Mouse (Mus musculus): ENCODE data around the gene Tprkb.
"Not testable (repeated sequence)": the region's sequence is repeated elsewhere in the genome, so short reads cannot be mapped to it uniquely, and the experiment has no call there.

Tprkb gene

DNA sequence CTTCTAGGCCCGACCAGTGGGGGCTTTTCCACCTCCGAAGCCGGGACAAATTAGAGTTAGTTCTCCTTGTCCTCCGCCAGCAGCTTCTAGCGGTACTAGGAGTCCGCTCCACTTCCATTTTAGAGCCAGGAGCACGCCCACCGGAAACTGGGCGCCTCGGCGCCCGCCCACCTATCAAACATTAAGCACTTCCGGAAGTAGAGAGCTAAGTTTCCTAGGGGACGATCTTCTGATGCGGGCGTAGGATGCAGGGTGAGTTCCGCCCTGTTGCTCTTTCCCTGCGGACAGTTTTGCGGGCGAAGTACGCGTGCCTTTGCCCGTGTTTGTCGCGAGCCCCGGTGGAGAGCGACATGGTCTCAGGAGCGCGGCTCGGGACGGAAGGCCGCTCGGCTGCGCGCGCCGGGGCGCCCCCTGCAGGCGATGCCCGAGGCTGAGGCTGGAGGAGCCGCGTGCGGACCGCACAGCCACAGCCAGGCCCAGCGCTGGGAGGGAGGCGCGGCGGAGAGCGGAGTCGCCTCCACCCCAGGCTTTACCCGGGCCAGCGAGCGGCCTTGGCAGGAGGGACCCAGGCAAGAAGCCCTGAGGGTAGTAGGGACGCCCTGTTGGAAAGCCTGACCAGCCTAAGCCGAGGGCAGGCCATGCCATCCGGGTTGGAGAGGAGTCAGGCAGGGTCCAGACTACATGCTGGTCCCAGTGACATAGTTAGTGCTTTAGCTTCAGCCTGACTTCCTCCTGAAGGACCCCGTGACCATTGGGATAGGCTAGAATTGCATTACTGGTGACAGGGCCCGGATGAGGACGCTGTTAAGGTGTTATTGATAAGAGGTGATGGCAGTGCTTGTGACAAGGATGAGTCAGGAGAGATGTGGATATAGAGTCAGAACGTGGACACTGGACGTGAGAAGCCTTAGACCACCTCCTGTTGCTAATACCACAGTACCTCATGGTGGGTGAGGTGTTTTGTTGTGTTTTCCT, 4.2 kb downstream of the Tprkb start, which contains the start of gene Nat8f1:
Nat8f1 (minus strand) TSS at position 149 of the 975 bp plus-strand sequence.
- intact Hi-C loops (cut with DNase I), result loop anchor here (5.0 kb wide), 1 partner anchor 41 kb away; no protein-coding TSS in a partner anchor

DNA sequence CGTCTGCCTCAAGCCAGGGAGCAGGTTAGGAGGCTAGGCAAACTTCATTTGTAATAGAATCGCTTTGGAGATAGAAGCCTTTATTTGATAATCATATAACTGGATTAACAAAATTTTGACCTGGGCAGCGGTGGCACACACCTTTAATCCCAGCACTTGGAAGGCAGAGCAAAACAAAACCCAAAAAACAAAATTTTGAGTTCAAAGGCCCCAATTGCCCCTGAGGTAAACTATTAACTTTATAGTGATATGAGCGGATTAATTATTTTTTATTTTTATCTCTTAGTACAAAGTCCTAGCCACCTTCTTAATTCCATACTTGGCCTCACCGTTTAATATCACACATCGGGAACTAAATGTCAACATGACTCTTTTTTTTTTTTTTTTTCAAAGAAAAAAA, 4.9 kb downstream of the Tprkb start:
- intact Hi-C loops (cut with DNase I), result loop anchor here (5.0 kb wide), 1 partner anchor 41 kb away; no protein-coding TSS in a partner anchor

DNA sequence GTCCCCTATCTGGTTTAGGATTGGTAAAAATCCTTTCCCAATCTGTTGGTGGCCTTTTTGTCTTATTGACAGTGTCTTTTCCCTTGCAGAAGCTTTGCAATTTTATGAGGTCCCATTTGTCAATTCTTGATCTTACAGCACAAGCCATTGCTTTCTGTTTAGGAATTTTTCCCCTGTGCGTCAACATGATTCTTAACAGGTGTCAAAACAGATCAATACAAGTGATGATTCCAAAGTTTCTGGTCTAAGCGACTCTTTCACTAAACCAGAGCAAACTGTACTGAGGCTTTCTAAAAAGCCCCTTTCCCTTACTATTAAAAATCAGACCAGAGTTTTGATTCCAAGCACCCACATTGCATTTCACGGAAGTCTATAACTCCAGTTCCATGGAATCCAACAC, 6.7 kb downstream of the Tprkb start:
- intact Hi-C loops (cut with DNase I), result loop anchor here (5.0 kb wide), 1 partner anchor 39 kb away; no protein-coding TSS in a partner anchor

DNA sequence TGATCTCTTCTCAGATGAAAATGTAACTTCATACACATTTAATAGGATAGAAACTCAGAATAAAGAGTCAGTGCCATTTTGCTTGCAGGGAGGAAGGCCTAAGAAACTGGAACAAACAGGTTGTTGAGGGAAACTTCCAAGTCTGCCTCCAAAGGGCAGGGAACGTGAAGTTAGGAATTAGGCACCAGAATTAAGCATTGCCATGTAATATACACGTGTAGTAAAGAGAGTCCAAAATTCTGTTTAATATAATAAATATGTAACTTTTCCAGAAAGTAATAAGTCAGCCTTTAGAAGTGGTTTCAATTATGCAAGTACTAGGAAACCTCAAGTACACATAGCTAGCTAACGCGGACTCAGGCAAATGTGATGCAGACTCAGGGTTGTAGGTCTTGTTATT, 7.7 kb downstream of the Tprkb start:
- intact Hi-C loops (cut with DNase I), result loop anchor here (5.0 kb wide), 1 partner anchor 38 kb away; no protein-coding TSS in a partner anchor

DNA sequence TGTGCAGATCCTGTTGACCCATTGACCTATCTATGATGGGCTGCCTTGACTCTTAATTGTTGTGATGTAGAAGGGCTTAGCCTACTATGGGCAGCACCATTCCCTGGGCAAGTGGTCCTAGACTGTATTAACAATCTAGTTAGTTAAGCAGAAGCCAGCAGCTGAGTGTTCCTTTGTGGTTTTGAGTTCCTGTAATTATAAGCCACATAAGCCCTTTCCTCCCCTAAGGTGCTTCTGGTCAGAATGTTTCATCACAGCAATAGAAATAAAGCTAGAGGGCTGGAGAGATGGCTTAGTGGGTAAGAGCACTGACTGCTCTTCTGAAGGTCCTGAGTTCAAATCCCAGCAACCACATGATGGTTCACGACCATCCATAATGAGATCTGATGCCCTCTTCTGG, 12.0 kb downstream of the Tprkb start:
- intact Hi-C loops (cut with DNase I), result no loop called here

DNA sequence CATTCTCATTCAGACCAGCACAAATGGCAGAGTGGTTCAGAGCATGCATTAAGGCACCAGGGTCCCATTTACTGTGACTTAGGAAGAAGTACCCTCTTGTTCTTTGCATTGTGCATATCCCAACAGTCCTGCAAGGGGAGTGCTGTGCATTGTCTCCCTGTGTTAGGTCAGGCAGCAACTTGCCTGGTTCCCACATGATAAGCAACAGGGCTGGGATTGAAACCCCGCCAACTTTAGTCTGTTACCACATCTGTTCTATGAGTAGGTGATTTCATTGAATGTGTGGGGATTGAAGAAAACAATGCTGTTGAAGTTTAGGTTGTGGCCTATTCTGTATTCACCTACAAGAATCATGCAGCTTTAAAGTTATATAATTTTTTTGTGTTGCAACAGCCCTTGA, 15.0 kb downstream of the Tprkb start:
- intact Hi-C loops (cut with DNase I), result no loop called here

DNA sequence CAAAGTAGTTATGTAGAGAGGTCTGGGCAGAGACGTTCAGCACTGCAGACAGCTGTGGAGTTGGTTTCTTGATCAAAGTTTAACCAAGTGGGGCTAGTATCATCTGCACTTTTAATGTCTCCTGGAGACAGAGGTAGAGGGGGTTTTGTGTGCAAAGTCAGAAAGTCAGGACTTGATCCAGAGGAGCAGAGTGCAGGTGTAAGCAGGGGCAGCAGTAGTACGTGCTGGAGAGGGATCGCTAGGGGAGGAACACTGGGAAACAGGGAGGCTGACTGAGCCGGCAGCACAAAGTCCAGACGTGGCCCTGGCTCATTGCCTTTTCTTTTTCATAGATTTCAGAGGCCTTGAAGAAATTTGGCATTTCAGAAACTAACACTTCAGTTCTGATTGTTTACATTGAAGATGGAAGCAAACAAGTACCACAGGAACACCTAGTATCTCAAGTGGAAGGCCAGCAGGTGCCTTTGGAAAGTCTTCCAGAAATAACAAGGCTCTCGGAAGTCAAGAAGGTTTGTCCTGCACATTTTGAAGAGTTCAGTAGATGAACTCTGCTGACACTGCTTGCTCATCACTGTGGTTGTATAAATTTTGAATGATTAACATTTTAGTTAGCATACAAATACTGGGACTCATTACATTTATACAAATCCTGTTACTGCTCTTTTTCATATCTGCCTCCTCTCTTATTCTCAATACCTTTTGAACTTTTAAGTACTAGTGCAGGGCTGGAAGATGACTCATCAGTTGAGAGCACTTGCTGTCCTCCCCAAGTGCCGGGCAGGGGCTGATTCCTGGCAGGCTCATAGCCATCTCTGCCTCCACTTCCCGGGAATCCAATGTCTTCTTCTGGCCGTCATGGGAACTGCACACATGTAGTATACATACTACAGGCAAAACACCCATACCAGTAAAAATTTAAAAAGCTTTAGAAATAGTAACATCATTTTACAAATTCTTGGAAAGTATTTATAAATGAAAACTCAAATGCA, 16.1 kb downstream of the Tprkb start:
- intact Hi-C loops (cut with DNase I), result no loop called here

DNA sequence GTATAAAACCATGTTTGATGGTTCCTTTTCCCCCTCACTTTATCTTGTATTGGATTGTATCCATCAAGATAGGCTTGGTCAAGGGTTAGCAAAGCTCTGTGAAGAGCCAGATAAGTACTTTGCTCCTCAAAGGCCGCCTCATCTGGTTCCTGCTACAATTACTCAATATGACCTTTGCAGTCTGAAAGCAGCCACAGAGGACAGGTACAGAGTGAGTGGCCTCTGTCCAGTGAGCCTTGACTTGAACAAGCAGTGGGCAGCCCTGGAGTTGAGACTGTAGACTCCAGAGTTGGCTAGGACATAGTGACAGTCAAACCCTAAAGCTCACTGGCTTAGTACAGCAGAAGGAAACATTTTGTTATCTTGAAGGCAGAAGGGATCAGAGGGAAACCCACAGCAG, 17.6 kb downstream of the Tprkb start:
- intact Hi-C loops (cut with DNase I), result no loop called here

DNA sequence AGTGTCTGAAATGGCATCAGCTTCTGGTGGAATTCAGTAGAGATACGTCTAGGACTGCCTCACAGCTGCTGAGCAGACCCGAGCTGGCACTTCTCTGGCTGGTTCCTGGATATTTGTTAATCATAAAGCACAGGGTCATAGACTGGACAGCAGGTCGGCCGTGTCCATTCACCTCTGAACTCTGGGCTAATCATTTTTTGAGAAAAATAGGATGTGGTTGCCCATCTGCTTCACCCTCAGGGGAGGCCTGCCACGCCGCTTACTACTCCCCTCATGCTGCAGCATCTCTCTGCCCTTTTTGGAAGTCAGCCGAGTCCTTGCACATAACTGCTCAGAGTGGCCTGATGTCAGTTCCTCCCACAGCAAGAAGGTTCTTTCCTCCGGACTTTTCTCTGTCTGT, 22.4 kb downstream of the Tprkb start:
- intact Hi-C loops (cut with DNase I), result no loop called here

DNA sequence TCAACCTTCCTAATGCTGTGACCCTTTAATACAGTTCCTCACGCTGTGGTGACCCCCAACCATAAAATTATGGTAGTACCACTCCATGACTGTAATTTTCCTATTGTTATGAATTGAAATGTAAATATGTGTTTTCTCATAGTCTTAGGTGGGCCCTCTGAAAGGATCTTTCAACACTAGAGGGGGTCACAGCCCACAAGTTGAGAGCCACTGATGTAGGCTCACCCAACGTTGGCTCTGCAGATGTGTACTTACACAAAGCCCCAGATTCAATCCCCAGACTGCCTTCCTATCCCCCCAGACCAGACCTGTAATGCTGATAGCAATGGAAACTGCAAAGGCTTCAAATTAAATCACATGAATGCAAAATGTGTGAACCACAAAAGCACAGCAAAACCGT, 24.0 kb downstream of the Tprkb start:
- intact Hi-C loops (cut with DNase I), result no loop called here

DNA sequence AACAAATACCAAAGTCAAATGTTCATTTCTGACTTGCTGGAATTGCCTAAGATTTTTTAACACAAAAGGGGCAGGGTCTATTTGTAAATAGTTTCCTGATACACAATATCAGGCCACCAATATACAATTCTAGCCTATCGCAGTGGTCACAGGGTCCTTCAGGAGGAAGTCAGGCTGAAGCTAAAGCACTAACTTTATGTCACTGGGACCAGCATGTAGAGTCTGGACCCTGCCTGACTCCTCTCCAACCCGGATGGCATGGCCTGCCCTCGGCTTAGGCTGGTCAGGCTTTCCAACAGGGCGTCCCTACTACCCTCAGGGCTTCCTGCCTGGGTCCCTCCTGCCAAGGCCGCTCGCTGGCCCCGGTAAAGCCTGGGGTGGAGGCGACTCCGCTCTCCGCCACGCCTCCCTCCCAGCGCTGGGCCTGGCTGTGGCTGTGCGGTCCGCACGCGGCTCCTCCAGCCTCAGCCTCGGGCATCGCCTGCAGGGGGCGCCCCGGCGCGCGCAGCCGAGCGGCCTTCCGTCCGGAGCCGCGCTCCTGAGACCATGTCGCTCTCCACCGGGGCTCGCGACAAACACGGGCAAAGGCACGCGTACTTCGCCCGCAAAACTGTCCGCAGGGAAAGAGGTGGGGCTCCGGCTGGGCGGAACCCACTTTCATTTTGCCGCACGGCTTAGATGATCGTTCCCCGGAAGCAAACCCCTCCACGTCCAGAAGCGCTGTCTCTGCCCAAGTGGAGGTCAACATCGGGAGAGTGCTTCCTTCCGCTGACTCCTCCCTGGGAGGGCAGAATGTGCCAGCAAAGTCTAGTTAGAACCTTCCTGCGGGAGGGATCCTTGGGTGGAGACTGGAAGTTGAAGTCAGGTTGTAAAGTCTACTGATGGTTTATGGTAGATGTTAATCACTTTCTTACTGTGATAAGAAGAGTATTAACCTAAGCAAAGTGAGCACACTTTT, 25.1 kb downstream of the Tprkb start:
- intact Hi-C loops (cut with DNase I), result not testable (repeated sequence)

DNA sequence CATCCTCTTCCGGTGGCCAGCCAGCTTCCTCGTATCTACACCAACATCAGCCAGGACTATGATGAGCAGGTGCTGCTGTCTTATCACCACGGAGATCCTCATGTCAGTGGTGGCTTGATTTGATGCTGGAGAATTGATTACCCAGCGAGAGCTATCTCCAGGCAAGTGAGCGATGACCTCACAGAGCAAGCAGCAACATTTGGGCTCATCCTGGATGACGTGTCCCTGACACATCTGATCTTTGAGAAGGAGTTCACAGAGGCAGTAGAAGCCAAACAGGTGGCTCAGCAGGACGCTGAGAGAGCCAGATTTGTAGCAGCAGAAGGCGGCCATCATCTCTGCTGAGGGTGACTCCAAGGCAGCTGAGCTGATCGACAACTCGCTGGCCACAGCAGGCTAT, 27.0 kb downstream of the Tprkb start:
- intact Hi-C loops (cut with DNase I), result no loop called here

DNA sequence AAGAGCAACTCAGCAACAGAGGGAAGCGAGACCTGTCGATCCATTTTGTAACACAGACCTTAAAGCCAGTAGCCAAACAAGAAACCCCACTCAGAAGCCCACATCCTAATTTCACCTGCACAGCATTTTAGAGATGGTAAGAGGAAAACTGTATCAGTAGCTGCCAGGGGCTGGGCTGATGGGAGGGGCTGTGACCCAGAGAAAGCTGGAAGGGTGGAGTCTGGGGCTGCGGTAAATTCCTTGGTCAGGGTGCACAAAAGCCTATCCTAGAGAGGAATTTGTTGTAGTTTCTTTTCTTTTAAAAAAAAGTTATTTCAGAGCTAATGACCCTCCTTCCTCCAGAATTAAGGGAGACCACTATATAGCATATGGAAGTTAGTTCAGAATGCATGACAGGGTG, 30.8 kb downstream of the Tprkb start:
- intact Hi-C loops (cut with DNase I), result no loop called here

DNA sequence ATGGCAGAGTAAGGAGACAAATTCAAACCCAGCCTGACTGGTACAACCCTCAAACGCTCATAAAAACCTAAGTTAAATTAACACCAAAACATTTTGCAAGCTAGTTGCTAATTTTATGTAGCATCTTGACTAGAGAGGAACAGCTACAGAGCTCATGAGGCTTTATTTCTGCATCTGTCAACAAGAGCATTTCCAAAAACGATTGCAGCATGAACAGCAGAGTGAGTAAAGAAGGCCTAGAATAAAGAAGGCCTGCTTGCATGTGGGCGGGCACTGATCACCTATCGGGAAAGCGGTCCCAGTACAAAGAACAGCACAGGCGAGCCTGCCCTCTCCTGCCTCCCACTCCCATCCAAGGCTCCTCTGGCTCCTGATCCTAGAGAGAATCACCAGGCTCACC, 36.9 kb downstream of the Tprkb start:
- intact Hi-C loops (cut with DNase I), result no loop called here

DNA sequence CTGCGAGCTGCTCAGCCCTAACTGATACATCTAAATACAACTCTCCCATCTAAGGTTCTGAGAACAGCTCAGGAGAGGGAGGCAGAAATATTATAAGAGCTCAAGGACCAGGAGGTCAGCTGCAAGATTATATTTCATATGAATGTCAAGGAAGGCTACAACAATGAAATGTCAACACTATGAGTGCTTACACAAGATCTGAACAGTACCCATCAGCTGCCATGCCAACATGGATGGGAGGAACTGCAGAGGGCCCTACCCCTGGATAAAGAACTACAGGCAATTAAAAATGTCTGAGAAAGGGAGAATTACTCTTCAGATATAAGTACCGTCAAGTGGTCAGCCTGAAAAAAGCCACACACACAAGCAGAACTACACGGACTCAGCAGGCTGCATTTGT, 45.9 kb downstream of the Tprkb start:
- intact Hi-C loops (cut with DNase I), result loop anchor here (5.0 kb wide), 1 partner anchor 40 kb away; the partner anchor contains the start of gene Nat8f1

DNA sequence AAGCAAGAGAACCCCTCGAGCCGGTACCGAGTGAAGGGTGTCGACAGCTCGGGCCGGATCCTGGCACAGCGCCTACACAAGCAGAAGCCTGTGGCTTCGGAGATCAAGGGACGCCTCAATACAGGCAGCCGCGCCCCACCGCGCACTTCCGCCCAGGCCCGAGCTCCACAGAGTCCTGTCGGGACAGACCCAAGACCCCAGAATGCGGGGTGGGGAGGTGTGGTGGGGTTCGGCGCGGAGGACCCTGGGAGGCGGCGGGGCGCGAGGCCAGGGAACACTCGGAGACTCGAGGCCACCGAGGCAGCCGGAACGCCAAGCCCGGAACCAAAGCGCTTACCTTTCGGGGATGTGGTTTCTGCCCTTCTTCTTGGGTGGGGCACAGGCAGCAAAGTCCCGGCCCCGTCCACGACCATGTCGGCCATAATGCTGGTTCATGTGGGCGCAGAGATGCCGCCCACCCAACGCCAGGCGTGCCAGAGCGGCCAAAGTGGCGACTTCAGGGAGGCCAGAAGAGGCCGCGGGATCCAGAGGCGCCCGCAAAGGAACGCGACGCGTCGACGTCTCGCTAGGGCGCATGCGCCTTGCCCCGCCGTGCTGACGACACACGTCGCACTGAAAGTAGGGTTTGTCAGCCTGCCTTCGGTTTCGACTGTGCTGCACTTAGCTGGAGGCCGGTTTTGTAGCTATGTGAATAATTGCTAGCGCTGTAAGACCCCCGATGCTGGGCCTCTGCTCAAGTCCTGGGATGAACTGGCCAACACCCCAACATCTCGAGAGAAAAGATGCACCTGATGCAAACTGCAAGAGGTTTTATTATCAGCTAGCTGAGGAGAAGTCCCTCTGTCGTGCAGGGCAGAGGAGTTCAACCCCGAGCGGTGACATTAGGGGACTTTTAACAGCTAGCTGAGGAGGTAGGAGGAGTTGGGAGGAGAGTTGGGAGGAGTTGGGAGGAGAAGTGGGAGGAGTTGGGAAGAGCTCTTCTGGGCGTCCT, 49.7 kb downstream of the Tprkb start, which contains the start of gene Dusp11:
Dusp11 (minus strand) TSS at position 567 of the 991 bp plus-strand sequence.
- intact Hi-C loops (cut with DNase I), result no loop called here

DNA sequence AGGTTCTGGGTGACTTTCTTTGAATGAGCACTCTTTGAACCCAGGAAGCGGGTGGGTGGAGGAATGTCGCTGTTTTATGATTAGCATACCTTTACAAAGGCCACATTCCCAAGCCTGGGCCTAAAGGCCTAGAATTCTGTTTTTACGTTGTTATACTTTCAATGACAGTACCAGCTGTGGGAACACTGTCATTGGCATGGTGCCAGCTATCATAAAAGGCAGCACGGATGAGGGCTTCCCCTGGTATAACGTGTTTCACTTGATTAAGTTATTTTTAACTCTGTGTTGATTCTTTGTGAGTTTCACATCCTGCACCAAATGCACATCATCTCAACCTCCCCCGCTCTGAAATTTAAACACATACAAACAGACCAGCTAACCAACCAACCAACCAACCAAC, 54.4 kb downstream of the Tprkb start:
- intact Hi-C loops (cut with DNase I), result not testable (repeated sequence)

DNA sequence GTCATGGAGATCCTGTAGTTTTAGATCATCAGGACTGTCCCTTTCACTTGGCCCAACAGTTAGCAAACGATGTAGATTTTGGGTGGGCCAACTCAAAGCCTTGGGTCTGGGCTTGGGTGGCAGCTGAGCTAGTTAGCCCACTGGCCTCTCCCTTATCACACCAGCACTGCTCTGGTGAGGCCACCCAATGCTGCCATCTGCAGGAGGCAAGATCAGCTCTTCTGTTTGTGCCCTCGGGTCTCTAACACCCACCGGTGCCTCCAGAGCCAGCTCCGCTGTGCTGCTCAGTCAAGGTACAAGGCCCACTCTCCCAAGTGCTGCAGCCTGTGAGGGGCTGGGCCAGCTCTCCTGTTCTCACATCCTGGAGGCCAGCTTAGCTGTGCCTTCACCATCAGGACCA, 55.0 kb downstream of the Tprkb start:
- intact Hi-C loops (cut with DNase I), result no loop called here

DNA sequence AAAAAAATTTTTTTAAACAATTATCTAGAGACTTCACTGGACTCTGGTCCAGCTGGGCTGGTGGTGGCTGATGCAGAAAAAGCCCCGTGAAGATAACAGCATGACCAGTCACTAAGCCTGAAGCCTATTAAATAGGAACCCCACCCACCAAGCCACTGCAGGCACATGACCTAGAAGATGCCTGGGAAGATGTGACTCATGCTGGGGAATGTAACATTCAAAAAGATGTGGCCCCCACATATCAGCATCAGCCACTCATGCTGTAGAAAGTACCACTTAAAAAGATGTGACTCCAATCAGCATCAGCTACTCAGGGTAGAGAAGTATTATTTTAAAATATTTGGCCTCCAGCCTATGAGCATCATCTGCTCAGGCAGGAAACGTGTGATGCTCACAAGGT, 58.2 kb downstream of the Tprkb start:
- intact Hi-C loops (cut with DNase I), result no loop called here

All from adrenal gland (tissue).